Mouse (Mus musculus): ENCODE data around the gene Afap1. TPM values are rescaled to one million over a fixed set of nuclear protein-coding genes. Genes with fewer than 3 reads are reported as not detected.

Gene Afap1
- polyA plus RNA-seq, 1 experiment from 2014 or later: 57.0 TPM

Other genes with a start within 250 kb of the Afap1 start
- 21.3 and 23.9 TPM in 2 replicates for gene Htra3, start 213.5 kb upstream of the Afap1 start, polyA plus RNA-seq (2015; fragmentation: Nextera tagmentation; extraction: Ambion mirVana)
- 3.6 and 4.1 TPM in 2 replicates for gene Sh3tc1, start 153.3 kb upstream of the Afap1 start, polyA plus RNA-seq (2015; fragmentation: Nextera tagmentation; extraction: Ambion mirVana)
- gene Ablim2, start 135.4 kb upstream of the Afap1 start, polyA plus RNA-seq (2015; fragmentation: Nextera tagmentation; extraction: Ambion mirVana): 29.5 and 31.8 TPM in 2 replicates